Comparison of ENCODE assay signal across 8 mouse cellular contexts in genomic region chr17:7169627-7170303, GRCm38 (mm10). TPM values are rescaled to one million over a fixed set of nuclear protein-coding genes. Genes with fewer than 3 reads are reported as not detected.
DNase-seq lines count a peak whose midpoint lies in the region; ATAC-seq lines count a peak whose summit lies in the region.

Gene Rps6ka2, plus strand, starts transcription at chr17:7170115.

- peaks cover 12% of the 10 kb centered on the region for H3K4me1 ChIP-seq in lung, embryonic 16.5 days (replicated peaks; ENCODE audit: control insufficient read depth, insufficient read depth, low read length)

- peak; percentile 97 to 99 for ATAC-seq in hematopoietic stem cell, adult 5-6 weeks (replicated peaks in 1 of 2; ENCODE audit: insufficient read depth in 1 of 2, low FRiP score in 2 of 2, low TSS enrichment in 1 of 2, low read depth in 1 of 2, poor library complexity in 2 of 2, severe bottlenecking in 2 of 2)
- peak; percentile 100 for ATAC-seq in lung, embryonic 16.5 days (ENCODE audit: low read depth)

- H3K4me2 ChIP-seq in lung, embryonic 16.5 days (ENCODE audit: low read depth, low read length), result peak within 1 kb of the TSS; percentile 87

- under 1% methylated on average over 55 of the region's 56 CpGs for WGBS in lung, embryonic 16.5 days

- H3K9me3 ChIP-seq in lung, embryonic 16.5 days (ENCODE audit: control insufficient read depth, low read length), result no peaks in the 10 kb centered on the region

- peak within 1 kb of the TSS; percentile 90 for H3K27ac ChIP-seq in lung, embryonic 16.5 days (ENCODE audit: low read length)

- H3K4me3 ChIP-seq in lung, embryonic 16.5 days (ENCODE audit: low read length), result peak within 1 kb of the TSS; percentile 61

- peak; percentile 98 for DNase-seq in MEL-GATA-1-ER (ENCODE audit: extremely low read depth, low read depth)
- DNase-seq in cerebellum, adult 8-10 months, result peak; percentile 94
- DNase-seq in forelimb bud, embryonic 11.5 days (ENCODE audit: low read depth, low spot score), result peak; percentile 98
- peak; percentile 85 for DNase-seq in layer of hippocampus, adult 9-10 months (ENCODE audit: low spot score)
- DNase-seq in ovary, postnatal 10 days (ENCODE audit: low spot score), result peak; percentile 79
- peak; percentile 93 to 96 for DNase-seq in thymus, postnatal 10 days (ENCODE audit: low spot score in 2 of 2)

- H3K27me3 ChIP-seq in lung, embryonic 16.5 days (ENCODE audit: control insufficient read depth, insufficient read depth, low read depth, low read length), result no peaks in the 10 kb centered on the region

- no peaks in the 10 kb centered on the region for H3K36me3 ChIP-seq in lung, embryonic 16.5 days (ENCODE audit: control insufficient read depth, insufficient read depth, low read length)

- peak within 1 kb of the TSS; percentile 66 for H3K9ac ChIP-seq in lung, embryonic 16.5 days (ENCODE audit: low read length)

RNA-seq across cellular contexts. Expression of gene Rps6ka2, which starts in this region (rescaled TPM):
- total RNA-seq in hematopoietic stem cell, adult 5-6 weeks (2017), result 0.40 and 3.6 TPM in 2 replicates
- 10.5 and 10.6 TPM in 2 replicates for polyA plus RNA-seq in lung, embryonic 16.5 days (2015; fragmentation: Nextera tagmentation; extraction: Ambion mirVana)

Comparison
In these comparisons a context has a peak if more than half of its experiments do, and no peak if none do; other contexts are left out.
1. Peak in every context shown above with its lines: DNase-seq, ATAC-seq, H3K4me3 ChIP-seq and H3K27ac ChIP-seq.